ENCODE assay signal across 16 mouse cellular contexts in the genomic region with DNA sequence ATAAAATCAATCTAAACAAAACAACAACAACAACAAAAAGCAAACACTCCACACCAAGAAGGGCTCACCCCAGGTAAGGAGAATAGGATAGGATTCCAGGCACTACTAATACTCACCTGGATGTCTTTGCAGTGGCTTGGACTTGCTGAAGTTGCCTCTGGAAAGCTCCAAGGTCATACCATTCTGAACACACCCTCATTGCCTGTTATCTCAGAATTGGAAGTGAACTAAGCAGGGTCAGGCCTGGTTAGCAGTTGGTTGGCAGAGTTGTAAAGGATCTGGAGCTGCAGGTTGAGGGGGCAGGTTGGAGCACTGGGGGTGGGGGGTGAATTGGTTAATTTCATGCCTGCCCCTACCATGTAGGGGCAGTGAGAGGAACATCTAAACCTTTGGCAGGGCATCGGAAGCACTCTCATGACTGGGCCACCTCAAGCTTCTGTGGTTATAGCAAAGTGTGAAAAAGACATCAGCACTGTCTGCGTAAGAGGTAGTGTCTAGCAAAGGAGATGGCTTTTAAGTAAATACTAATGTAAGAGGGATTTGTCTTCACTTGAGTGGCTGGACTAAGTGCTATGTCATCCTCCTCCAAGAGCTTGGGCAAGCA.
DNase-seq lines count a peak whose midpoint lies in the region; ATAC-seq lines count a peak whose summit lies in the region.
"Had no signal": no experiment of that assay in that cellular context is flagged by ENCODE, and none has a peak within 500 bp of the region (broad histone marks: within the 10 kb centered on the region; RNA-seq: fewer than 3 reads in every experiment).

No protein-coding gene starts in this region.

- peak overlapping the region; percentile 79 for H3K27ac ChIP-seq in lung, embryonic 15.5 days
- peak overlapping the region; percentile 68 for H3K27ac ChIP-seq in brown adipose tissue, adult 24 weeks (replicated peaks; ENCODE audit: low read depth, low read length)
- H3K27ac ChIP-seq in intestine, embryonic 16.5 days (ENCODE audit: low read length) = peak overlapping the region; percentile 2; the same call in 1 of the 2 replicates
- H3K27ac ChIP-seq: forebrain, embryonic 12.5 days; kidney, postnatal 0 days; neural tube, embryonic 15.5 days; stomach, embryonic 15.5 days had no signal

- H3K9me3 ChIP-seq in lung, embryonic 15.5 days = no peaks in the 10 kb centered on the region
- no peaks in the 10 kb centered on the region for H3K9me3 ChIP-seq in intestine, embryonic 16.5 days (ENCODE audit: control insufficient read depth, low read length)
- H3K9me3 ChIP-seq: forebrain, embryonic 12.5 days; G1E; heart, embryonic 12.5 days; neural tube, embryonic 15.5 days; stomach, embryonic 15.5 days had no signal

- no peak overlapping the region for H3K4me3 ChIP-seq in lung, embryonic 15.5 days
- H3K4me3 ChIP-seq in brown adipose tissue, adult 24 weeks (ENCODE audit: insufficient read depth, low read depth, low read length) = no peak overlapping the region
- no peak overlapping the region for H3K4me3 ChIP-seq in intestine, embryonic 16.5 days (ENCODE audit: low read length)
- H3K4me3 ChIP-seq: forebrain, embryonic 12.5 days; heart, embryonic 12.5 days; neural tube, embryonic 15.5 days; stomach, embryonic 15.5 days had no signal

- no peak for DNase-seq in lung, postnatal 4 days
- DNase-seq in natural killer cell, adult 2 months (ENCODE audit: low spot score in 2 of 2) = peak; percentile 64 to 74
- DNase-seq in retina, embryonic 14.5 days (ENCODE audit: low spot score) = no peak
- no peak for DNase-seq in adrenal gland, adult 8-10 months
- DNase-seq: cerebellum, adult 11 months; liver, postnatal 0 days had no signal

- peaks cover 31% of the 10 kb centered on the region for H3K4me1 ChIP-seq in lung, embryonic 15.5 days
- peaks cover 5% of the 10 kb centered on the region; the same call in 1 of the 2 replicates for H3K4me1 ChIP-seq in brown adipose tissue, adult 24 weeks (ENCODE audit: control insufficient read depth, insufficient read depth, insufficient read length, low read length)
- peaks cover 33% of the 10 kb centered on the region for H3K4me1 ChIP-seq in intestine, embryonic 16.5 days (ENCODE audit: control insufficient read depth, insufficient read depth, low read length)
- H3K4me1 ChIP-seq: stomach, embryonic 15.5 days had no signal

- H3K36me3 ChIP-seq in lung, embryonic 15.5 days = no peaks in the 10 kb centered on the region
- H3K36me3 ChIP-seq in intestine, embryonic 16.5 days (ENCODE audit: control insufficient read depth, insufficient read depth, low read length) = no peaks in the 10 kb centered on the region
- H3K36me3 ChIP-seq: forebrain, embryonic 12.5 days; G1E; heart, embryonic 12.5 days; neural tube, embryonic 15.5 days; stomach, embryonic 15.5 days had no signal

- H3K4me2 ChIP-seq in lung, embryonic 15.5 days = no peak overlapping the region
- H3K4me2 ChIP-seq in intestine, embryonic 16.5 days (ENCODE audit: low read depth, low read length) = no peak overlapping the region
- H3K4me2 ChIP-seq: forebrain, embryonic 12.5 days; heart, embryonic 12.5 days; midbrain, embryonic 11.5 days; neural tube, embryonic 15.5 days; stomach, embryonic 15.5 days had no signal

- no peak overlapping the region for H3K9ac ChIP-seq in lung, embryonic 15.5 days
- no peak overlapping the region for H3K9ac ChIP-seq in intestine, embryonic 16.5 days (ENCODE audit: low read depth, low read length)
- H3K9ac ChIP-seq: forebrain, embryonic 12.5 days; heart, embryonic 12.5 days; liver, postnatal 0 days; neural tube, embryonic 15.5 days; stomach, embryonic 15.5 days had no signal

- 85% methylated on average over 2 of the region's 2 CpGs for WGBS in lung, embryonic 15.5 days
- 91% methylated on average over 2 of the region's 2 CpGs for WGBS in intestine, embryonic 16.5 days

- no peaks in the 10 kb centered on the region for H3K27me3 ChIP-seq in lung, embryonic 15.5 days
- no peaks in the 10 kb centered on the region for H3K27me3 ChIP-seq in intestine, embryonic 16.5 days (replicated peaks; ENCODE audit: control insufficient read depth, insufficient read depth, low read length)
- H3K27me3 ChIP-seq: forebrain, embryonic 12.5 days; heart, embryonic 12.5 days; neural tube, embryonic 15.5 days; stomach, embryonic 15.5 days had no signal

- no peak for ATAC-seq in lung, embryonic 15.5 days (ENCODE audit: borderline replicate concordance, extremely low read depth, low FRiP score, low TSS enrichment)
- ATAC-seq in intestine, embryonic 16.5 days = peak; percentile 56

Comparison
In these comparisons a context has a peak if more than half of its experiments do, and no peak if none do; other contexts are left out.
1. H3K27ac ChIP-seq: peak in every context shown above with its lines; median percentile 79 in lung, embryonic 15.5 days; 68 in brown adipose tissue, adult 24 weeks; 2 in intestine, embryonic 16.5 days.
2. DNase-seq: peak in natural killer cell, adult 2 months (2 of 2); none in lung, postnatal 4 days (0 of 2), retina, embryonic 14.5 days (single experiment) and adrenal gland, adult 8-10 months (single experiment).